Mouse (Mus musculus): ENCODE measurements around the gene Ggt6. TPM values are rescaled to one million over a fixed set of nuclear protein-coding genes. Genes with fewer than 3 reads are reported as not detected.

Ggt6 gene
- polyA plus RNA-seq, 1 experiment from 2014 or later: 6.7 TPM

GRCm38 (mm10) chr11:72407081-72407480 lies 28.2 kb upstream of the Ggt6 start:
- no peak overlapping the region for H3K9ac ChIP-seq (ENCODE audit: low read length)
- H3K4me3 ChIP-seq (ENCODE audit: low read depth, low read length): no peak overlapping the region
- H3K9me3 ChIP-seq (ENCODE audit: control insufficient read depth, low read length): no peaks in the 10 kb centered on the region
- no peak for ATAC-seq (replicated peaks; ENCODE audit: low FRiP score, low TSS enrichment, low read depth)
- no peaks in the 10 kb centered on the region for H3K36me3 ChIP-seq (ENCODE audit: control insufficient read depth, insufficient read depth, low read length)
- no peaks in the 10 kb centered on the region for H3K27me3 ChIP-seq (replicated peaks; ENCODE audit: control insufficient read depth, insufficient read depth, low read length)
- no peak for DNase-seq (ENCODE audit: low spot score)
- peaks cover 18% of the 10 kb centered on the region for H3K4me1 ChIP-seq (replicated peaks; ENCODE audit: control insufficient read depth, insufficient read depth, low read length)
- 30% methylated on average over 3 of the region's 3 CpGs for WGBS
- peak overlapping the region; percentile 48; the same call in 1 of the 2 replicates for H3K27ac ChIP-seq (ENCODE audit: low read depth)
- H3K4me2 ChIP-seq (ENCODE audit: low read length): peak overlapping the region; percentile 77

- WGBS: 13% methylated on average over 7 of the region's 7 CpGs
- H3K36me3 ChIP-seq (ENCODE audit: control insufficient read depth, insufficient read depth, low read length): no peaks in the 10 kb centered on the region
- ATAC-seq (replicated peaks; ENCODE audit: low FRiP score, low TSS enrichment, low read depth) (no peak), DNase-seq (ENCODE audit: low spot score) (no peak)
- H3K4me1 ChIP-seq (replicated peaks; ENCODE audit: control insufficient read depth, insufficient read depth, low read length): peaks cover 18% of the 10 kb centered on the region
- no peaks in the 10 kb centered on the region for H3K27me3 ChIP-seq (replicated peaks; ENCODE audit: control insufficient read depth, insufficient read depth, low read length)
- H3K27ac ChIP-seq (ENCODE audit: low read depth): peak overlapping the region; percentile 48; the same call in 1 of the 2 replicates
- H3K4me2 ChIP-seq (ENCODE audit: low read length): peak overlapping the region; percentile 77
- H3K9me3 ChIP-seq (ENCODE audit: control insufficient read depth, low read length): no peaks in the 10 kb centered on the region
- H3K9ac ChIP-seq (ENCODE audit: low read length): no peak overlapping the region
- no peak overlapping the region for H3K4me3 ChIP-seq (ENCODE audit: low read depth, low read length)
These were observed 27.8 kb upstream of the Ggt6 start for GRCm38 (mm10) chr11:72407574-72407973.

- 25% methylated on average over 9 of the region's 9 CpGs for WGBS
- DNase-seq (ENCODE audit: low spot score): no peak
- no peak for ATAC-seq (replicated peaks; ENCODE audit: low FRiP score, low TSS enrichment, low read depth)
- Histone ChIP-seq H3K27me3 (replicated peaks; ENCODE audit: control insufficient read depth, insufficient read depth, low read length) (no peaks in the 10 kb centered on the region), H3K36me3 (ENCODE audit: control insufficient read depth, insufficient read depth, low read length) (no peaks in the 10 kb centered on the region), H3K4me3 (ENCODE audit: low read depth, low read length) (peak overlapping the region; percentile 57), H3K9ac (ENCODE audit: low read length) (no peak overlapping the region), H3K9me3 (ENCODE audit: control insufficient read depth, low read length) (no peaks in the 10 kb centered on the region), H3K4me2 (ENCODE audit: low read length) (peak overlapping the region; percentile 77), H3K27ac (ENCODE audit: low read depth) (no peak overlapping the region; the same call in 1 of the 2 replicates), H3K4me1 (replicated peaks; ENCODE audit: control insufficient read depth, insufficient read depth, low read length) (peaks cover 21% of the 10 kb centered on the region)
These were observed 26.7 kb upstream of the Ggt6 start for GRCm38 (mm10) chr11:72408451-72409170.

- Histone ChIP-seq H3K27ac (ENCODE audit: low read depth) (no peak overlapping the region), H3K4me1 (replicated peaks; ENCODE audit: control insufficient read depth, insufficient read depth, low read length) (peaks cover 21% of the 10 kb centered on the region), H3K27me3 (replicated peaks; ENCODE audit: control insufficient read depth, insufficient read depth, low read length) (no peaks in the 10 kb centered on the region), H3K4me3 (ENCODE audit: low read depth, low read length) (peak overlapping the region; percentile 57), H3K4me2 (ENCODE audit: low read length) (peak overlapping the region; percentile 77), H3K9me3 (ENCODE audit: control insufficient read depth, low read length) (no peaks in the 10 kb centered on the region), H3K9ac (ENCODE audit: low read length) (0 out of 2 replicates have a peak overlapping the region, but pooled peaks have one; percentile 22), H3K36me3 (ENCODE audit: control insufficient read depth, insufficient read depth, low read length) (no peaks in the 10 kb centered on the region)
- 63% methylated on average over 12 of the region's 12 CpGs for WGBS
- DNase-seq (ENCODE audit: low spot score) (no peak), ATAC-seq (replicated peaks; ENCODE audit: low FRiP score, low TSS enrichment, low read depth) (no peak)
These were observed 25.5 kb upstream of the Ggt6 start for GRCm38 (mm10) chr11:72409649-72410385.

- Histone ChIP-seq H3K9me3 (ENCODE audit: control insufficient read depth, low read length) (no peaks in the 10 kb centered on the region), H3K4me1 (replicated peaks; ENCODE audit: control insufficient read depth, insufficient read depth, low read length) (peaks cover 20% of the 10 kb centered on the region), H3K9ac (ENCODE audit: low read length) (peak overlapping the region; percentile 68), H3K36me3 (ENCODE audit: control insufficient read depth, insufficient read depth, low read length) (no peaks in the 10 kb centered on the region), H3K27me3 (replicated peaks; ENCODE audit: control insufficient read depth, insufficient read depth, low read length) (no peaks in the 10 kb centered on the region), H3K27ac (ENCODE audit: low read depth) (peak overlapping the region; percentile 64), H3K4me2 (ENCODE audit: low read length) (peak overlapping the region; percentile 77), H3K4me3 (ENCODE audit: low read depth, low read length) (peak overlapping the region; percentile 57)
- DNase-seq (ENCODE audit: low spot score): peak; percentile 75
- 2% methylated on average over 25 of the region's 25 CpGs for WGBS
- 0 out of 2 replicates have a peak, but pooled peaks have one; percentile 16 for ATAC-seq (replicated peaks; ENCODE audit: low FRiP score, low TSS enrichment, low read depth)
These were observed 24.7 kb upstream of the Ggt6 start for GRCm38 (mm10) chr11:72410521-72411092.

- Histone ChIP-seq H3K9me3 (ENCODE audit: control insufficient read depth, low read length) (no peaks in the 10 kb centered on the region), H3K27ac (ENCODE audit: low read depth) (peak within 1 kb of the TSS; percentile 64), H3K4me1 (replicated peaks; ENCODE audit: control insufficient read depth, insufficient read depth, low read length) (peaks cover 15% of the 10 kb centered on the region), H3K36me3 (ENCODE audit: control insufficient read depth, insufficient read depth, low read length) (no peaks in the 10 kb centered on the region), H3K27me3 (replicated peaks; ENCODE audit: control insufficient read depth, insufficient read depth, low read length) (no peaks in the 10 kb centered on the region), H3K4me3 (ENCODE audit: low read depth, low read length) (peak within 1 kb of the TSS; percentile 57), H3K9ac (ENCODE audit: low read length) (peak within 1 kb of the TSS; percentile 68), H3K4me2 (ENCODE audit: low read length) (peak within 1 kb of the TSS; percentile 77)
- ATAC-seq (replicated peaks; ENCODE audit: low FRiP score, low TSS enrichment, low read depth): peak; percentile 95
- under 1% methylated on average over 84 of the region's 86 CpGs for WGBS
- DNase-seq (ENCODE audit: low spot score): peak; percentile 91
These were observed 24.0 kb upstream of the Ggt6 start, which contains the start of gene Smtnl2 for GRCm38 (mm10) chr11:72411093-72411921. Gene Smtnl2, minus strand, starts transcription at chr11:72411713.

- no peaks in the 10 kb centered on the region for H3K9me3 ChIP-seq (ENCODE audit: control insufficient read depth, low read length)
- H3K36me3 ChIP-seq (ENCODE audit: control insufficient read depth, insufficient read depth, low read length): no peaks in the 10 kb centered on the region
- no peak overlapping the region for H3K9ac ChIP-seq (ENCODE audit: low read length)
- WGBS: 16% methylated on average over 9 of the region's 9 CpGs
- H3K27me3 ChIP-seq (replicated peaks; ENCODE audit: control insufficient read depth, insufficient read depth, low read length): no peaks in the 10 kb centered on the region
- peak overlapping the region; percentile 77 for H3K4me2 ChIP-seq (ENCODE audit: low read length)
- peak overlapping the region; percentile 57 for H3K4me3 ChIP-seq (ENCODE audit: low read depth, low read length)
- H3K27ac ChIP-seq (ENCODE audit: low read depth): no peak overlapping the region
- peak; percentile 32; the same call in 1 of the 2 replicates for ATAC-seq (replicated peaks; ENCODE audit: low FRiP score, low TSS enrichment, low read depth)
- H3K4me1 ChIP-seq (replicated peaks; ENCODE audit: control insufficient read depth, insufficient read depth, low read length): peaks cover 15% of the 10 kb centered on the region
- no peak for DNase-seq (ENCODE audit: low spot score)
These were observed 23.4 kb upstream of the Ggt6 start for GRCm38 (mm10) chr11:72411945-72412344.

GRCm38 (mm10) chr11:72413016-72413415 lies 22.3 kb upstream of the Ggt6 start:
- Histone ChIP-seq H3K4me3 (ENCODE audit: low read depth, low read length) (no peak overlapping the region), H3K9me3 (ENCODE audit: control insufficient read depth, low read length) (no peaks in the 10 kb centered on the region), H3K4me2 (ENCODE audit: low read length) (no peak overlapping the region), H3K27ac (ENCODE audit: low read depth) (no peak overlapping the region), H3K27me3 (replicated peaks; ENCODE audit: control insufficient read depth, insufficient read depth, low read length) (no peaks in the 10 kb centered on the region), H3K9ac (ENCODE audit: low read length) (no peak overlapping the region), H3K36me3 (ENCODE audit: control insufficient read depth, insufficient read depth, low read length) (no peaks in the 10 kb centered on the region), H3K4me1 (replicated peaks; ENCODE audit: control insufficient read depth, insufficient read depth, low read length) (peaks cover 15% of the 10 kb centered on the region)
- DNase-seq (ENCODE audit: low spot score) (no peak), ATAC-seq (replicated peaks; ENCODE audit: low FRiP score, low TSS enrichment, low read depth) (no peak)
- WGBS: 68% methylated on average over 7 of the region's 7 CpGs
